Mouse (Mus musculus) kidney, adult 2 months (tissue): ENCODE measurements at regions not wholly inside any gene's neighbourhood (a gene's known extent, or its start where the extent isn't known, plus 50 kb on each side); places are given as distances from the start of the nearest gene placed in this dataset.

Source experiments
- CTCF ChIP-seq: fragments of 200-500 bp; conservative IDR thresholded peaks from 2 replicates; pipeline ENCODE4 v1.5.1; 2011; ENCODE audit warnings: low read depth, mild to moderate bottlenecking, control low read depth, low read length, moderate library complexity, mixed read lengths; ENCODE audit not compliant: insufficient read depth, insufficient read length
- POLR2A ChIP-seq: fragments of 200-500 bp; IDR thresholded peaks from one replicate; pipeline ENCODE4 v1.6.1; 2011; ENCODE audit warnings: low read depth, low read length, control low read depth

DNA sequence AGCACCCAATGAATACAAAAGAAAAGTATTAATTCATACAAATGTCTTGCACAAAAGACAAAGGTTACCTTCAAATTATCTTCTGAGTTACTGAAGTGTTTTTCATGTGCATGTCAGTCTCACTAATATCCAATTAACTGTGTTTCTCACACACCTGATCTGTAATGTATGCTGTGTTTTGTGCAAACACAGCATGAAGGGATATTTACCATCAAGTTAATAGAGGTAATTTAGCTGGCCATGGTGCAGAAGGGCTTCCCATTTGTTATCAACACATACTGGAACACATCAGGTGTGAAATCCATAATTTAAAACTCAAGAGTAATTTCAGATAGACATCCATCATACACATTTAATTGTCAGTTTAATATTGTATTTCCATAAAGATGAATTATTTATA is 178.2 kb upstream of the Klhl1 start:
- no peak for TF ChIP-seq CTCF
- TF ChIP-seq POLR2A: no peak
